Mouse (Mus musculus) mouse embryonic stem cell (cell line): ENCODE measurements around the gene Unc119.

ENCODE experiments used
- in situ Hi-C, 2 experiments: fragments of 300-500 bp; cut with MboI; formaldehyde crosslinking; loops; 1 replicate in 1 of 2; 3 replicates in 1 of 2; pipeline ENCODE4 v1.14.3; 2019 to 2020; ENCODE audit warnings: low sequenced_read_pairs in 2 of 2, low pct_unique_long_range_greater_than_20kb in 1 of 2, mixed read lengths in 1 of 2; ENCODE audit not compliant: unreplicated experiment in 1 of 2

Gene Unc119

GRCm38 (mm10) chr11:78333992-78334391 is 9.3 kb upstream of the Unc119 start:
- in situ Hi-C loops = no loop called here

- in situ Hi-C loops = no loop called here
Measured at GRCm38 (mm10) chr11:78337040-78337439, 6.2 kb upstream of the Unc119 start.

- in situ Hi-C loops = no loop called here
Measured at GRCm38 (mm10) chr11:78341702-78342101, 1.6 kb upstream of the Unc119 start.

- in situ Hi-C loops = no loop called here
Measured at GRCm38 (mm10) chr11:78344328-78344889, 1.1 kb downstream of the Unc119 start.

GRCm38 (mm10) chr11:78344890-78345715 is 1.8 kb downstream of the Unc119 start:
- in situ Hi-C loops = no loop called here

GRCm38 (mm10) chr11:78345801-78346200 is 2.5 kb downstream of the Unc119 start:
- in situ Hi-C loops = no loop called here

GRCm38 (mm10) chr11:78346326-78347069 is 3.2 kb downstream of the Unc119 start:
- in situ Hi-C loops = no loop called here

- in situ Hi-C loops = no loop called here
Measured at GRCm38 (mm10) chr11:78347070-78347754, 3.9 kb downstream of the Unc119 start.

GRCm38 (mm10) chr11:78347908-78348307 is 4.6 kb downstream of the Unc119 start:
- in situ Hi-C loops = no loop called here

GRCm38 (mm10) chr11:78348474-78348873 is 5.2 kb downstream of the Unc119 start:
- in situ Hi-C loops = no loop called here

GRCm38 (mm10) chr11:78349441-78350358 is 6.4 kb downstream of the Unc119 start:
- in situ Hi-C loops = no loop called here

GRCm38 (mm10) chr11:78353081-78353480 is 9.8 kb downstream of the Unc119 start:
- in situ Hi-C loops = no loop called here

- in situ Hi-C loops = no loop called here
Measured at GRCm38 (mm10) chr11:78354905-78355304, 11.6 kb downstream of the Unc119 start.

GRCm38 (mm10) chr11:78355471-78356238 is 12.4 kb downstream of the Unc119 start:
- in situ Hi-C loops = no loop called here

GRCm38 (mm10) chr11:78358330-78359007 is 15.2 kb downstream of the Unc119 start:
- in situ Hi-C loops = no loop called here

GRCm38 (mm10) chr11:78360125-78360788 is 17.0 kb downstream of the Unc119 start:
- in situ Hi-C loops = loop anchor here in 1 of 2 experiments (5.0 kb wide), 2 partner anchors 42 to 82 kb away; no protein-coding TSS in a partner anchor
